Mouse (Mus musculus) brain, embryonic 14.5 days (tissue): Measurements from ENCODE around the gene Nt5c2.

Experiments
- CTCF ChIP-seq: fragments of 200-500 bp; IDR thresholded peaks from 2 replicates; pipeline ENCODE4 v1.5.1; 2012; ENCODE audit warnings: inconsistent platforms, mild to moderate bottlenecking, moderate library complexity, borderline replicate concordance; ENCODE audit not compliant: insufficient read depth, insufficient read length; ENCODE audit errors: extremely low read depth
- POLR2A ChIP-seq: fragments of 200-500 bp; IDR thresholded peaks from 2 replicates; pipeline ENCODE4 v1.6.1; 2012; ENCODE audit warnings: mild to moderate bottlenecking, inconsistent platforms, borderline replicate concordance; ENCODE audit not compliant: poor library complexity, insufficient read depth, insufficient read length, severe bottlenecking; ENCODE audit errors: extremely low read depth

DNA sequence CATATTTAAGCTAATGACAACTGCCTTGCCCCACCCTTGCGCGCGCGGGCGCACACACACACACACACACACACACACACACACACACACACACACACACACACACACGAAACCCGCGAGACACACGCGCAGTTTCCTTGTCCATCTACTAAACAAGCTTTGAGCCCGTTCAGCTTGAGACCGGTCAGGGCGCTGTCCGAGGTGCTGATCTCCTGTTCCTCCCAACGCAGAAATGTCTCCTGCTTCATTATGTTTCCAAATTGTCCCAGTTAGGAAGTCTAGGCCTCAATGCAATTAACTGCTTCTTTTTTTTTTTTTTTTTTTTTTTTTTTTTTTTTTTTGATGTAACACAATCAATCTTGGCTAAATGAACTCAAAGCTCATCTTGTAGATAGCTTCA is 1.5 kb upstream of the Nt5c2 start:
- no peak for TF ChIP-seq CTCF
- no peak for TF ChIP-seq POLR2A
